Mouse (Mus musculus) cerebellum, adult 2 months (tissue): ENCODE data around the gene Jund.

Experiments
- CTCF ChIP-seq: fragments of 200-500 bp; IDR thresholded peaks from 2 replicates; pipeline ENCODE4 v1.5.1; 2011; ENCODE audit warnings: low read depth, mild to moderate bottlenecking, control low read depth, low read length, moderate library complexity, borderline replicate concordance; ENCODE audit not compliant: insufficient read depth
- POLR2A ChIP-seq: fragments of 200-500 bp; IDR thresholded peaks from 2 replicates; pipeline ENCODE4 v1.6.1; 2011; ENCODE audit warnings: low read length, control low read depth, borderline replicate concordance; ENCODE audit not compliant: insufficient read depth

GRCm38 (mm10) chr8:70721601-70722000 lies 22.9 kb downstream of the Jund start:
- TF ChIP-seq CTCF, result no peak
- no peak for TF ChIP-seq POLR2A
